9 mouse cellular contexts compared by ENCODE assay signal in genomic region chr7:73941640-73942039, GRCm38 (mm10).
DNase-seq lines count a peak whose midpoint lies in the region; ATAC-seq lines count a peak whose summit lies in the region.
"Had no signal": no experiment of that assay in that cellular context is flagged by ENCODE, and none has a peak within 500 bp of the region (broad histone marks: within the 10 kb centered on the region; RNA-seq: fewer than 3 reads in every experiment).

No protein-coding gene starts in this region.

- no peak overlapping the region for H3K4me2 ChIP-seq in limb, embryonic 12.5 days
- H3K4me2 ChIP-seq in stomach, embryonic 15.5 days = no peak overlapping the region
- no peak overlapping the region for H3K4me2 ChIP-seq in liver, embryonic 12.5 days
- H3K4me2 ChIP-seq: limb, embryonic 15.5 days had no signal

- H3K27me3 ChIP-seq in limb, embryonic 12.5 days = no peaks in the 10 kb centered on the region
- H3K27me3 ChIP-seq in stomach, embryonic 15.5 days (replicated peaks) = no peaks in the 10 kb centered on the region
- no peaks in the 10 kb centered on the region for H3K27me3 ChIP-seq in liver, embryonic 12.5 days (replicated peaks)
- H3K27me3 ChIP-seq: limb, embryonic 15.5 days had no signal

- WGBS in limb, embryonic 12.5 days = 48% methylated on average over 4 of the region's 4 CpGs
- WGBS in stomach, embryonic 15.5 days = 13% methylated on average over 4 of the region's 4 CpGs
- WGBS in liver, embryonic 12.5 days (ENCODE audit: insufficient replicate concordance) = 68% methylated on average over 4 of the region's 4 CpGs

- H3K9me3 ChIP-seq in limb, embryonic 12.5 days = no peaks in the 10 kb centered on the region
- H3K9me3 ChIP-seq in stomach, embryonic 15.5 days = no peaks in the 10 kb centered on the region
- H3K9me3 ChIP-seq in liver, embryonic 12.5 days (replicated peaks) = no peaks in the 10 kb centered on the region
- H3K9me3 ChIP-seq: limb, embryonic 15.5 days had no signal

- ATAC-seq in limb, embryonic 12.5 days (ENCODE audit: insufficient number of reproducible peaks, insufficient read depth, low FRiP score, low TSS enrichment, low read depth) = peak; percentile 69; the same call in 1 of the 2 replicates
- ATAC-seq in stomach, embryonic 15.5 days (ENCODE audit: insufficient read depth, low FRiP score, low read depth) = peak; percentile 73; the same call in 1 of the 2 replicates
- ATAC-seq in liver, embryonic 12.5 days = no peak

- peak overlapping the region; percentile 73 for H3K27ac ChIP-seq in limb, embryonic 12.5 days
- H3K27ac ChIP-seq in stomach, embryonic 15.5 days = peak overlapping the region; percentile 11; the same call in 1 of the 2 replicates
- H3K27ac ChIP-seq in liver, embryonic 12.5 days = no peak overlapping the region
- H3K27ac ChIP-seq: limb, embryonic 15.5 days had no signal

- H3K36me3 ChIP-seq in limb, embryonic 12.5 days = peaks cover 57% of the 10 kb centered on the region
- no peaks in the 10 kb centered on the region for H3K36me3 ChIP-seq in stomach, embryonic 15.5 days
- no peaks in the 10 kb centered on the region for H3K36me3 ChIP-seq in liver, embryonic 12.5 days

- peak; percentile 37 for DNase-seq in embryo, embryonic 10.5 days (ENCODE audit: low spot score)
- no peak for DNase-seq in embryo, embryonic 10 days (ENCODE audit: low spot score)
- DNase-seq in adrenal gland, adult 2 months = peak; percentile 13
- peak; percentile 53 for DNase-seq in gastrocnemius, postnatal 10 days
- DNase-seq in cerebellum, adult 9-10 months = no peak

- H3K9ac ChIP-seq in limb, embryonic 12.5 days (replicated peaks) = no peak overlapping the region
- H3K9ac ChIP-seq in stomach, embryonic 15.5 days = no peak overlapping the region
- no peak overlapping the region for H3K9ac ChIP-seq in liver, embryonic 12.5 days
- H3K9ac ChIP-seq: limb, embryonic 15.5 days had no signal

- H3K4me3 ChIP-seq in limb, embryonic 12.5 days (replicated peaks) = no peak overlapping the region
- no peak overlapping the region for H3K4me3 ChIP-seq in stomach, embryonic 15.5 days (replicated peaks)
- no peak overlapping the region for H3K4me3 ChIP-seq in liver, embryonic 12.5 days
- H3K4me3 ChIP-seq: limb, embryonic 15.5 days had no signal

- peaks cover 24% of the 10 kb centered on the region for H3K4me1 ChIP-seq in limb, embryonic 12.5 days (replicated peaks)
- H3K4me1 ChIP-seq in stomach, embryonic 15.5 days = peaks cover 10% of the 10 kb centered on the region; the same call in 1 of the 2 replicates
- H3K4me1 ChIP-seq in liver, embryonic 12.5 days = no peaks in the 10 kb centered on the region

Comparison
In these comparisons a context has a peak if more than half of its experiments do, and no peak if none do; other contexts are left out.
1. DNase-seq: peak in embryo, embryonic 10.5 days (single experiment), adrenal gland, adult 2 months (single experiment) and gastrocnemius, postnatal 10 days (single experiment); none in embryo, embryonic 10 days (single experiment) and cerebellum, adult 9-10 months (single experiment).